Mouse (Mus musculus) intestine, embryonic 14.5 days (tissue): ENCODE data around the gene Lrr1. TPM values are rescaled to one million over a fixed set of nuclear protein-coding genes. Genes with fewer than 3 reads are reported as not detected.
"Not testable (repeated sequence)": the region's sequence is repeated elsewhere in the genome, so short reads cannot be mapped to it uniquely, and the experiment has no call there.

Source experiments
- ATAC-seq: fragments of 200-750 bp; cut with Nextera tagmentation; replicated peaks from 2 replicates; pipeline ENCODE4 v1.8.0; 2017; ENCODE audit warnings: low read depth, moderate number of reproducible peaks, moderate TSS enrichment, moderate library complexity; ENCODE audit not compliant: low FRiP score, low TSS enrichment
- DNase-seq: peaks from one replicate; pipeline ENCODE4 v3.0.0-alpha.2; 2018; ENCODE audit warnings: low spot score
- H3K27ac ChIP-seq: fragments of 300-500 bp; sonication (generic); 2 replicates; pipeline ENCODE4 v1.5.1; 2014; ENCODE audit warnings: low read depth, mild to moderate bottlenecking, control low read depth
- H3K27me3 ChIP-seq: fragments of 300-500 bp; sonication (generic); replicated peaks from 2 replicates; pipeline ENCODE4 v1.6.1; 2014; ENCODE audit warnings: low read length, control low read depth; ENCODE audit not compliant: control insufficient read depth, insufficient read depth
- H3K36me3 ChIP-seq: fragments of 300-500 bp; sonication (generic); 2 replicates; pipeline ENCODE4 v1.6.1; 2014; ENCODE audit warnings: low read length, control low read depth; ENCODE audit not compliant: control insufficient read depth, insufficient read depth
- H3K4me1 ChIP-seq: fragments of 300-500 bp; sonication (generic); replicated peaks from 2 replicates; pipeline ENCODE4 v1.6.1; 2014; ENCODE audit warnings: low read length, control low read depth, mixed read lengths; ENCODE audit not compliant: control insufficient read depth, insufficient read depth
- H3K4me2 ChIP-seq: fragments of 300-500 bp; sonication (generic); 2 replicates; pipeline ENCODE4 v1.6.1; 2014; ENCODE audit warnings: low read length
- H3K4me3 ChIP-seq: fragments of 300-500 bp; sonication (generic); 2 replicates; pipeline ENCODE4 v1.5.1; 2014; ENCODE audit warnings: low read depth, low read length, control low read depth, mixed read lengths
- H3K9ac ChIP-seq: fragments of 300-500 bp; sonication (generic); 2 replicates; pipeline ENCODE4 v1.6.1; 2014; ENCODE audit warnings: mild to moderate bottlenecking, low read length
- H3K9me3 ChIP-seq: fragments of 300-500 bp; sonication (generic); 2 replicates; pipeline ENCODE4 v1.6.1; 2016; ENCODE audit warnings: low read length, control low read depth; ENCODE audit not compliant: control insufficient read depth
- WGBS: fragments of 180-500 bp; shearing (Covaris S2); extraction: QIAGEN DNeasy Blood & Tissue Kit; methylation state at CpG from one replicate; pipeline ENCODE4 v1.1.7; 2014; 5-methylcytosine and 5-hydroxymethylcytosine counted together
- polyA plus RNA-seq: library from polyadenylated mRNA; unstranded; fragments of >200 nt; fragmentation: Nextera tagmentation; extraction: Ambion mirVana; gene quantifications from 2 replicates; pipeline ENCODE4 v1.2.1, GENCODE M21; 2014

Gene Lrr1
- polyA plus RNA-seq, 1 experiment from 2014 or later = 19.7 TPM

DNA sequence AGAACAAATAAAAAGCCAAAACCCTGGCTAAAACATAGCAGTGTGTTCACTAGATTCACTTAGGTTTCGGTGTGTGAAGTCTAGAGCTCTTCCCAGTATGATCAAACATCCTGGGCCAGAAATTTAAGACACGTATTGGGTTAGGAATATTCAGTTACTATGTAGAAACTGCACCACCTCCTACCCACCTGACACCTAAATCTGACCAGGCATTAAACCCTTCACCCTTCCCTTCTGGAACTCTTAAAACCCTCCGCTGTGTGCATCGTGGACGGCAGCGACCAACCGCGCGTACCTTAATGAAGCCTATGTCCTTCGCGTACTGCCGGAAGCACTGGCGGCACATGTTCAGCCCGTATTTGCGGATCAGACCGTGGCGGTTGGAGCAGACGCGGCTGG, 10.2 kb upstream of the Lrr1 start:
- Histone ChIP-seq H3K27ac (peak overlapping the region; percentile 91), H3K4me3 (peak overlapping the region; percentile 75), H3K4me1 (peaks cover 4% of the 10 kb centered on the region; the same call in 1 of the 2 replicates), H3K4me2 (peak overlapping the region; percentile 92), H3K27me3 (no peaks in the 10 kb centered on the region), H3K9me3 (no peaks in the 10 kb centered on the region), H3K9ac (peak overlapping the region; percentile 95), H3K36me3 (peaks cover 24% of the 10 kb centered on the region)
- no peak for ATAC-seq
- no peak for DNase-seq
- WGBS = under 1% methylated on average over 19 of the region's 19 CpGs

DNA sequence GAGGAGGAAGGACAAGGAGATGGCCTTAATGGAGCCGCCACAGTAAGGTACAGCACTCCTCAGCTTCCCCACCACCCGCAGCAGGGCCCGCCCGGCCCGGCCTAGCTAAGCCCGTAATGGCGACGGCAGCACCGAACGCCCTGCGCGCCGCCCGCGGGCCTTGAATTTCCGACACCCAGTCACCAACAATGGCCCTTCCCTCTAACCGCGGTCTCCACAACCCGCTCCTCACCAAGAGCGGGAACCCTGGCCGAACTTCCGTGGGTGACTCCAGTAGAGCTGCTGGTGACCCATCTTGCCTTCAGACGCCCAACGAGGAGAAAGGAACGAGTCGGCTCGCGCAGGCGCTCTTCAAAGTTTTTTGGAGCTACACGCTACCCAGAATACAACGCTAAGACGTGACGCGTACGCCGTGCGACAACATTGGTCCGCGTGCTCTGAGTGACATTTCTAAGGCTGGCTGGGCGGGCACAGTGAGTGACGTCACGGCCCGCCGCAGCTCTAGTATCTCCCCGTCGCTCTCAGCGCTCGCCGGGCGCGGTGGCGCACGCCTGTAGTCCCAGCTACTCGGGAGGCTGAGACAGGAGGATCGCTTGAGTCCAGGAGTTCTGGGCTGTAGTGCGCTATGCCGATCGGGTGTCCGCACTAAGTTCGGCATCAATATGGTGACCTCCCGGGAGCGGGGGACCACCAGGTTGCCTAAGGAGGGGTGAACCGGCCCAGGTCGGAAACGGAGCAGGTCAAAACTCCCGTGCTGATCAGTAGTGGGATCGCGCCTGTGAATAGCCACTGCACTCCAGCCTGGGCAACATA, 9.6 kb upstream of the Lrr1 start, which contains the start of gene Rps29:
Gene Rps29 (minus strand): TSS at position 422 of the 813 bp plus-strand sequence.
- H3K9ac ChIP-seq = peak within 1 kb of the TSS; percentile 95
- peaks cover 24% of the 10 kb centered on the region for H3K36me3 ChIP-seq
- not testable (repeated sequence) for H3K4me1 ChIP-seq, H3K27me3 ChIP-seq, H3K9me3 ChIP-seq
- peak within 1 kb of the TSS; percentile 75 for H3K4me3 ChIP-seq
- H3K27ac ChIP-seq = peak within 1 kb of the TSS; percentile 91
- DNase-seq = peak; percentile 100
- WGBS = under 1% methylated on average over 53 of the region's 68 CpGs
- peak within 1 kb of the TSS; percentile 92 for H3K4me2 ChIP-seq
- ATAC-seq = peak; percentile 98

DNA sequence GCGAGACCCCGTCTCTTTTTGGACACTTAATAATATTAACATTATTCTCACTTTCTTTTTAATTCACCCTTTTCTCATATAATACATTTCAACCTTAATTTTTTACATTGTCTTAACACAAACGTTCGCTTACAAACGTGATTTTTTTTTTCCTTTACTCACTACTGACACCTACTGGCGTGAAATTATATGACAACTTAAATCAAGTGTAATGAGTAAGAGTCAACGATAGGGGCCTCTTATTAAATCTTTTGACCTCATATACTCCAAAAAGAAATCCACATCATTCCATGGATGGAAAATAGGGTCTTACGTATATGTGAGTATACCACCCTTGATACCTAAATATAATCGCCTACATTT, 9.1 kb upstream of the Lrr1 start:
- peak; percentile 28 for ATAC-seq
- no peak for DNase-seq
- Histone ChIP-seq H3K36me3 (peaks cover 24% of the 10 kb centered on the region), H3K4me3 (peak overlapping the region; percentile 16), H3K9ac (no peak overlapping the region), H3K4me1 (peaks cover 4% of the 10 kb centered on the region; the same call in 1 of the 2 replicates), H3K4me2 (peak overlapping the region; percentile 28), H3K27me3 (no peaks in the 10 kb centered on the region), H3K27ac (0 out of 2 replicates have a peak overlapping the region, but pooled peaks have one; percentile 38), H3K9me3 (no peaks in the 10 kb centered on the region)
- 5% methylated on average over 9 of the region's 9 CpGs for WGBS

DNA sequence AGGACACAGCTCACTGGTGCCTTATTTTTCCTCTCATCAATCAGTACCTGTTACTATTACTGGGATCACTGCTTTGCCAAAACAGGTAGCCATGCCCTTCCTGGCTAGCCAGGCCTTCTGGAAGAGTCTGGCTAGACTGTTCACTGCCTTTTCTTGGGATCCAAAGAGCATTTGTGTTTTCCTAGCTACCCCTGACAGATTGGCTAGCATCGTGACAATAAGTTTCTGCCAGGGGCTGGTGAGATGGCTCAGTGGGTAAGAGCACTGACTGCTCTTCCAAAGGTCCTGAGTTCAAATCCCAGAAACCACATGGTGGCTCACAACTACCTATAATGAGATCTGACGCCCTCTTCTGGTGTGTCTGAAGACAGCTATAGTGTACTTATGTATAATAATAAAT, 7.9 kb upstream of the Lrr1 start:
- H3K4me1 ChIP-seq, H3K27ac ChIP-seq, H3K4me3 ChIP-seq, H3K27me3 ChIP-seq, H3K4me2 ChIP-seq, ATAC-seq, DNase-seq, H3K9me3 ChIP-seq, H3K9ac ChIP-seq: not testable (repeated sequence)
- WGBS = 73% methylated on average over 2 of the region's 2 CpGs
- H3K36me3 ChIP-seq = peaks cover 23% of the 10 kb centered on the region

DNA sequence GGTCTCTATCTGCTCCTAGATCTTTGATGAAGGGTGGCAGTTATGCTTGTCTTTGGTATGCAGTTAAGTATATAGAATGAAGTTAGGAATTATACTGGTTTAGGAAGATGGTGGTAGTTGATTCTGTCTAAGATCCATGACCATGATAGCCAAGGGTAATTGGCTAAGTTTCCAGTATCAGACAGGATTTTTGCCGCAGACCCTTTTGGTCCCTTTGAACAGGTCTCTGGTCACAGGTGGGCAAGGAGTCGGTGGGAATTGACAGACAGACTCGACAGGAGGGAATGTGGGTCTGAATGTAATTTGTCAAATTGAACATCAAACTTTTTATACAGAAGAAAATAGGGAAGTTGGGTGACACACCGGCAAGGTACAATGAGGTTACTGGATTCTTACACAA, 5.0 kb upstream of the Lrr1 start:
- H3K27me3 ChIP-seq, H3K36me3 ChIP-seq, ATAC-seq, H3K27ac ChIP-seq, H3K4me1 ChIP-seq, H3K4me2 ChIP-seq, H3K4me3 ChIP-seq, DNase-seq, H3K9me3 ChIP-seq, H3K9ac ChIP-seq: not testable (repeated sequence)
- WGBS = 87% methylated on average over 4 of the region's 4 CpGs

DNA sequence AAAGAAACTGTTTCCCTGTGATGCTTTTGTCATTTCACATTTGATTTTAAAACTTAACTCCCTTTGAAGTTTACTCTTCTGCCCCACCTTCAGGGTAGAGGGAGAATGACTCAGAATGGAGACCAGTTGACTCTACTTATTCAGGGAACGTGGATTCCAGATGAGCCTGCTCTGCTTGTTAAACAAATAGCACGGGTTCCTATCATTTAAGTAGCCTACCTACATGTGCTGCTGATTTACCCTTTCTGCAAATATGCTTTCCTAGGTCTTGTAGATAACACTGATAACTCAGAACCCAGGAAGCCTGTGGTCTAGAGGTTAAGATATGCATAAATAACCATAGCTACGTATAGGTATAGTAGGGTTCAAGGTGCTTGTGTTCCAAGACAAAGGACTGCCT, 3.7 kb upstream of the Lrr1 start:
- WGBS = 40% methylated on average over 3 of the region's 3 CpGs
- Histone ChIP-seq H3K4me1 (peaks cover 9% of the 10 kb centered on the region), H3K36me3 (no peaks in the 10 kb centered on the region), H3K9ac (no peak overlapping the region), H3K27me3 (no peaks in the 10 kb centered on the region), H3K4me2 (no peak overlapping the region), H3K27ac (no peak overlapping the region), H3K4me3 (no peak overlapping the region), H3K9me3 (no peaks in the 10 kb centered on the region)
- ATAC-seq (no peak), DNase-seq (no peak)

DNA sequence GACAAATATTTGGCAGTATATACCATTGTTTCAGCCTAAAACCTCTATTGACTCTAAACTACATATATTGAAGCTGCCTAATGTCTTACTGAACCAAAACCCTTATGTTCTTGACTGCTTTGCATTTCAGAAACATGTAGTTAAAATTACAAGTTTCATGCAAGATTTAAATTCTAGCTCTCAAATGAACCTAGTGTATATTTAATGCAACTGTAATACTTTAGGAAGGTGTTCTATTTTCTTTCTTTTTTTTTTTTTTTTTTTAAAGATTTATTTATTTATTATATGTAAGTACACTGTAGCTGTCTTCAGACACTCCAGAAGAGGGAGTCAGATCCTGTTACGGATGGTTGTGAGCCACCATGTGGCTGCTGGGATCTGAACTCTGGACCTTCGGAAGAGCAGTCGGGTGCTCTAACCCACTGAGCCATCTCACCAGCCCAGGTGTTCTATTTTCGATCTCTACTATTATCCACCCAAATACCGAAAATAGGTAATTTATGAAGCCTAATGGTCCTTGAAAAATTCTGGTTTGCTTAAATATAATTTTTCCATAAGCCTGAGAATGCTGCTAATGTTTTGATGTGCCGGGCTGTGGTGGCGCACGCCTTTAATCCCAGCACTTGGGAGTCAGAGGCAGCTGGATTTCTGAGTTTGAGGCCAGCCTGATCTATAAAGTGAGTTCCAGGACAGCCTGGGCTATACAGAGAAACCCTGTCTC, 1.6 kb upstream of the Lrr1 start:
- not testable (repeated sequence) for H3K9ac ChIP-seq

DNA sequence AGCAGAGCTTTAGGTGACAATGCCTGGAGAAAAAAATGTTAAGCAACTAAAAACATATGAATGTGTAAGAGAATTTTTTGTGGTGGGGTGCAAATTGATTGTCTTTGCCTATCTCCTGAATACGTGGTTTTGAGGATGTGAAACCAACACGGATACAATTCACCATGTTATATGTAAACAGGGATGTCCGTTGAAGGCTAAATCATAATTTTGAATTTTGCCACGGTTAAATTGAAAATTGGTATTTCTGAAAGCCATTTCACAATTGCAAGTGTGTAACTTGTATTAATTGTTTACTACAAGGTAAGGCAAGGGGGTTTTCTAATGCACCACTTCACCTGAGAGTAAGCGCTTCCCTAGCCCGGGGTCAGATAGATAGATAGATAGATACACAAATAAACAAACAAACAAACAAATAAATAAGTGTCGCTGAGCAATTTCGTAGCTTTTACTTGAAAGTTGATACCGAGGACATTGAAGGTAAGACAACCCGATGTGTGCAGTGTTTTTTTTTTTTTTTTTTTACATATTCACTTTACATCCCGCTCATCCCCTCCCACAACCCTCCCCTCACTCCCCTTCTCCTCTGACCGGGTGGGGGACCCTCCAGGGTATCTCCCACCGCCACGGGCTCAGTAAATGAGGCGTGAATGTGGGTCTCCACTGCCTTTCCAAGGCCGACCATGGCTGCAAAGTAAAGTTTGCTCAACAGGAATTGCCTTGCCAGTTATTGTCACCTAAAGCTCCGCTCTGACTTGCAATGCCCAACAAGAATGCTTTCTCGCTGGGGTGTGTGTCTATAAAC, 756 bp upstream of the Lrr1 start:
- peak overlapping the region; percentile 88 for H3K4me2 ChIP-seq
- H3K4me1 ChIP-seq = peaks cover 12% of the 10 kb centered on the region
- no peak for DNase-seq
- peak; percentile 20; the same call in 1 of the 2 replicates for ATAC-seq
- no peaks in the 10 kb centered on the region for H3K27me3 ChIP-seq
- WGBS = 7% methylated on average over 18 of the region's 18 CpGs
- peak overlapping the region; percentile 66 for H3K9ac ChIP-seq
- no peaks in the 10 kb centered on the region for H3K9me3 ChIP-seq
- H3K4me3 ChIP-seq = peak overlapping the region; percentile 74
- H3K36me3 ChIP-seq = no peaks in the 10 kb centered on the region
- no peak overlapping the region; the same call in 1 of the 2 replicates for H3K27ac ChIP-seq

More for the DNA sequence above, 1.6 kb upstream of the Lrr1 start:
- not testable (repeated sequence) for H3K36me3 ChIP-seq, H3K27me3 ChIP-seq, H3K4me3 ChIP-seq, H3K9me3 ChIP-seq, ATAC-seq, DNase-seq, H3K27ac ChIP-seq, H3K4me2 ChIP-seq
- H3K4me1 ChIP-seq = peaks cover 12% of the 10 kb centered on the region
- WGBS = 71% methylated on average over 8 of the region's 8 CpGs
